Mouse (Mus musculus) midbrain, embryonic 15.5 days (tissue): ENCODE data around the gene Cdh11. TPM values are rescaled to one million over a fixed set of nuclear protein-coding genes. Genes with fewer than 3 reads are reported as not detected.

Source experiments
- ATAC-seq: fragments of 200-750 bp; cut with Nextera tagmentation; replicated peaks from 2 replicates; pipeline ENCODE4 v1.8.0; 2017; ENCODE audit warnings: moderate TSS enrichment
- H3K27ac ChIP-seq: fragments of 300-500 bp; sonication (generic); 2 replicates; pipeline ENCODE4 v1.5.1; 2015; ENCODE audit warnings: mild to moderate bottlenecking, inconsistent platforms
- H3K27me3 ChIP-seq: fragments of 300-500 bp; sonication (generic); replicated peaks from 2 replicates; pipeline ENCODE4 v1.6.1; 2015; ENCODE audit warnings: inconsistent platforms
- H3K36me3 ChIP-seq: fragments of 300-500 bp; sonication (generic); replicated peaks from 2 replicates; pipeline ENCODE4 v1.6.1; 2015; ENCODE audit warnings: inconsistent platforms
- H3K4me1 ChIP-seq: fragments of 300-500 bp; sonication (generic); 2 replicates; pipeline ENCODE4 v1.6.1; 2015; ENCODE audit warnings: inconsistent platforms
- H3K4me2 ChIP-seq: fragments of 300-500 bp; sonication (generic); 2 replicates; pipeline ENCODE4 v1.6.1; 2015; ENCODE audit warnings: inconsistent platforms, mild to moderate bottlenecking, moderate library complexity
- H3K4me3 ChIP-seq: fragments of 300-500 bp; sonication (generic); 2 replicates; pipeline ENCODE4 v1.5.1; 2015; ENCODE audit warnings: mild to moderate bottlenecking, inconsistent platforms
- H3K9ac ChIP-seq: fragments of 300-500 bp; sonication (generic); 2 replicates; pipeline ENCODE4 v1.6.1; 2015; ENCODE audit warnings: mild to moderate bottlenecking, inconsistent platforms
- H3K9me3 ChIP-seq: fragments of 300-500 bp; sonication (generic); 2 replicates; pipeline ENCODE4 v1.6.1; 2016; ENCODE audit warnings: inconsistent platforms
- WGBS: fragments of 180-500 bp; shearing (Covaris S2); methylation state at CpG from one replicate; pipeline ENCODE4 v1.1.7; 2015; ENCODE audit warnings: mixed read lengths; 5-methylcytosine and 5-hydroxymethylcytosine counted together
- polyA plus RNA-seq: library from polyadenylated mRNA; unstranded; fragments of >200 nt; fragmentation: Nextera tagmentation; extraction: Ambion mirVana; gene quantifications from 2 replicates; pipeline ENCODE4 v1.2.1, GENCODE M21; 2015

Cdh11 gene
- polyA plus RNA-seq: 40.7 and 42.6 TPM in 2 replicates

GRCm38 (mm10) chr8:102785592-102786416, at the start of gene Cdh11:
TSS of gene Cdh11 (minus strand) at chr8:102785642.
- Histone ChIP-seq H3K27me3 (peaks cover 9% of the 10 kb centered on the region), H3K9me3 (no peaks in the 10 kb centered on the region), H3K4me2 (peak within 1 kb of the TSS; percentile 87), H3K9ac (peak within 1 kb of the TSS; percentile 80), H3K36me3 (no peaks in the 10 kb centered on the region), H3K4me3 (peak within 1 kb of the TSS; percentile 67), H3K27ac (peak within 1 kb of the TSS; percentile 86), H3K4me1 (peaks cover 28% of the 10 kb centered on the region)
- no peak for ATAC-seq
- 2% methylated on average over 23 of the region's 23 CpGs for WGBS

- no peak for ATAC-seq
- H3K4me3 ChIP-seq: no peak overlapping the region
- no peaks in the 10 kb centered on the region for H3K9me3 ChIP-seq
- no peaks in the 10 kb centered on the region for H3K4me1 ChIP-seq
- no peak overlapping the region for H3K4me2 ChIP-seq
- no peaks in the 10 kb centered on the region for H3K36me3 ChIP-seq
- WGBS: 40% methylated on average over 5 of the region's 5 CpGs
- no peak overlapping the region for H3K27ac ChIP-seq
- H3K27me3 ChIP-seq: no peaks in the 10 kb centered on the region
- H3K9ac ChIP-seq: no peak overlapping the region
Measured at GRCm38 (mm10) chr8:102813959-102814358, 28.5 kb upstream of the Cdh11 start.

GRCm38 (mm10) chr8:102790303-102790702, 4.9 kb upstream of the Cdh11 start:
- H3K4me1 ChIP-seq: peaks cover 18% of the 10 kb centered on the region
- H3K27ac ChIP-seq: no peak overlapping the region
- WGBS: 22% methylated on average over 4 of the region's 4 CpGs
- H3K4me2 ChIP-seq: no peak overlapping the region
- no peak overlapping the region for H3K4me3 ChIP-seq
- no peak overlapping the region for H3K9ac ChIP-seq
- H3K27me3 ChIP-seq: peaks cover 9% of the 10 kb centered on the region
- no peaks in the 10 kb centered on the region for H3K36me3 ChIP-seq
- ATAC-seq: no peak
- H3K9me3 ChIP-seq: no peaks in the 10 kb centered on the region

- Histone ChIP-seq H3K27me3 (peaks cover 9% of the 10 kb centered on the region), H3K4me2 (peak overlapping the region; percentile 87), H3K9ac (peak overlapping the region; percentile 80), H3K36me3 (no peaks in the 10 kb centered on the region), H3K4me1 (peaks cover 28% of the 10 kb centered on the region), H3K9me3 (no peaks in the 10 kb centered on the region), H3K4me3 (peak overlapping the region; percentile 67), H3K27ac (peak overlapping the region; percentile 19; the same call in 1 of the 2 replicates)
- WGBS: 5% methylated on average over 31 of the region's 31 CpGs
- ATAC-seq: no peak
Measured at GRCm38 (mm10) chr8:102786467-102787360, 1.3 kb upstream of the Cdh11 start.

GRCm38 (mm10) chr8:102784835-102785455, 497 bp downstream of the Cdh11 start:
- H3K4me1 ChIP-seq: peaks cover 28% of the 10 kb centered on the region
- no peaks in the 10 kb centered on the region for H3K9me3 ChIP-seq
- ATAC-seq: peak; percentile 77
- peaks cover 9% of the 10 kb centered on the region for H3K27me3 ChIP-seq
- peak overlapping the region; percentile 86 for H3K27ac ChIP-seq
- 1% methylated on average over 48 of the region's 55 CpGs for WGBS
- H3K9ac ChIP-seq: peak overlapping the region; percentile 80
- H3K36me3 ChIP-seq: no peaks in the 10 kb centered on the region
- H3K4me3 ChIP-seq: peak overlapping the region; percentile 67
- H3K4me2 ChIP-seq: peak overlapping the region; percentile 87

GRCm38 (mm10) chr8:102783821-102784591, 1.4 kb downstream of the Cdh11 start:
- peak overlapping the region; percentile 86 for H3K27ac ChIP-seq
- under 1% methylated on average over 42 of the region's 42 CpGs for WGBS
- ATAC-seq: peak; percentile 50
- peaks cover 28% of the 10 kb centered on the region for H3K4me1 ChIP-seq
- H3K36me3 ChIP-seq: no peaks in the 10 kb centered on the region
- peak overlapping the region; percentile 87 for H3K4me2 ChIP-seq
- H3K4me3 ChIP-seq: peak overlapping the region; percentile 67
- peaks cover 9% of the 10 kb centered on the region for H3K27me3 ChIP-seq
- H3K9ac ChIP-seq: peak overlapping the region; percentile 80
- H3K9me3 ChIP-seq: no peaks in the 10 kb centered on the region

- H3K36me3 ChIP-seq: no peaks in the 10 kb centered on the region
- H3K27ac ChIP-seq: peak overlapping the region; percentile 86
- no peak for ATAC-seq
- peak overlapping the region; percentile 67 for H3K4me3 ChIP-seq
- peak overlapping the region; percentile 80 for H3K9ac ChIP-seq
- 4% methylated on average over 11 of the region's 11 CpGs for WGBS
- H3K27me3 ChIP-seq: no peaks in the 10 kb centered on the region
- H3K4me2 ChIP-seq: peak overlapping the region; percentile 87
- no peaks in the 10 kb centered on the region for H3K9me3 ChIP-seq
- peaks cover 34% of the 10 kb centered on the region for H3K4me1 ChIP-seq
Measured at GRCm38 (mm10) chr8:102782707-102783489, 2.5 kb downstream of the Cdh11 start.

GRCm38 (mm10) chr8:102780899-102781298, 4.5 kb downstream of the Cdh11 start:
- Histone ChIP-seq H3K36me3 (no peaks in the 10 kb centered on the region), H3K4me3 (peak overlapping the region; percentile 38), H3K9ac (peak overlapping the region; percentile 7; the same call in 1 of the 2 replicates), H3K27ac (peak overlapping the region; percentile 53), H3K4me2 (peak overlapping the region; percentile 51), H3K9me3 (no peaks in the 10 kb centered on the region), H3K27me3 (no peaks in the 10 kb centered on the region), H3K4me1 (peaks cover 27% of the 10 kb centered on the region)
- 0 out of 2 replicates have a peak, but pooled peaks have one; percentile 12 for ATAC-seq
- under 1% methylated on average over 12 of the region's 12 CpGs for WGBS

- no peak for ATAC-seq
- H3K36me3 ChIP-seq: no peaks in the 10 kb centered on the region
- H3K27ac ChIP-seq: no peak overlapping the region
- WGBS: 100% methylated on average over 1 of the region's 1 CpGs
- H3K9ac ChIP-seq: no peak overlapping the region
- H3K4me3 ChIP-seq: no peak overlapping the region
- no peaks in the 10 kb centered on the region for H3K27me3 ChIP-seq
- H3K9me3 ChIP-seq: no peaks in the 10 kb centered on the region
- H3K4me1 ChIP-seq: peaks cover 12% of the 10 kb centered on the region
- no peak overlapping the region for H3K4me2 ChIP-seq
Measured at GRCm38 (mm10) chr8:102774594-102774993, 10.8 kb downstream of the Cdh11 start.

- H3K36me3 ChIP-seq: no peaks in the 10 kb centered on the region
- H3K27me3 ChIP-seq: no peaks in the 10 kb centered on the region
- no peak for ATAC-seq
- no peak overlapping the region for H3K27ac ChIP-seq
- no peaks in the 10 kb centered on the region for H3K9me3 ChIP-seq
- 84% methylated on average over 2 of the region's 2 CpGs for WGBS
- no peak overlapping the region for H3K9ac ChIP-seq
- no peak overlapping the region for H3K4me2 ChIP-seq
- no peak overlapping the region for H3K4me3 ChIP-seq
- H3K4me1 ChIP-seq: no peaks in the 10 kb centered on the region
Measured at GRCm38 (mm10) chr8:102771456-102771855, 14.0 kb downstream of the Cdh11 start.

- no peak overlapping the region for H3K4me2 ChIP-seq
- H3K4me1 ChIP-seq: no peaks in the 10 kb centered on the region
- 86% methylated on average over 5 of the region's 5 CpGs for WGBS
- ATAC-seq: no peak
- H3K27ac ChIP-seq: no peak overlapping the region
- H3K36me3 ChIP-seq: no peaks in the 10 kb centered on the region
- H3K27me3 ChIP-seq: no peaks in the 10 kb centered on the region
- no peak overlapping the region for H3K9ac ChIP-seq
- H3K4me3 ChIP-seq: no peak overlapping the region
- no peaks in the 10 kb centered on the region for H3K9me3 ChIP-seq
Measured at GRCm38 (mm10) chr8:102753839-102754238, 31.6 kb downstream of the Cdh11 start.
